Mouse (Mus musculus) heart, embryonic 16.5 days (tissue): ENCODE measurements around the gene Cemip2. TPM values are rescaled to one million over a fixed set of nuclear protein-coding genes. Genes with fewer than 3 reads are reported as not detected.

Source experiments
- ATAC-seq: fragments of 200-750 bp; cut with Nextera tagmentation; replicated peaks from 2 replicates; pipeline ENCODE4 v1.8.0; 2017; ENCODE audit warnings: moderate number of reproducible peaks; ENCODE audit not compliant: insufficient read depth, low FRiP score; ENCODE audit errors: extremely low read depth
- H3K27ac ChIP-seq: fragments of 300-500 bp; sonication (generic); 2 replicates; pipeline ENCODE4 v1.5.1; 2014; ENCODE audit warnings: mild to moderate bottlenecking, low read length, control low read depth, moderate library complexity
- H3K27me3 ChIP-seq: fragments of 300-500 bp; sonication (generic); 2 replicates; pipeline ENCODE4 v1.6.1; 2014; ENCODE audit warnings: low read length, mixed read lengths; ENCODE audit not compliant: control insufficient read depth, insufficient read depth
- H3K36me3 ChIP-seq: fragments of 300-500 bp; sonication (generic); 2 replicates; pipeline ENCODE4 v1.6.1; 2014; ENCODE audit not compliant: control insufficient read depth, insufficient read depth
- H3K4me1 ChIP-seq: fragments of 300-500 bp; sonication (generic); 2 replicates; pipeline ENCODE4 v1.6.1; 2014; ENCODE audit warnings: low read length, mixed read lengths; ENCODE audit not compliant: control insufficient read depth, insufficient read depth
- H3K4me2 ChIP-seq: fragments of 300-500 bp; sonication (generic); 2 replicates; pipeline ENCODE4 v1.6.1; 2014; ENCODE audit warnings: low read depth, mild to moderate bottlenecking, control low read depth, low read length
- H3K4me3 ChIP-seq: fragments of 300-500 bp; sonication (generic); 2 replicates; pipeline ENCODE4 v1.5.1; 2014; ENCODE audit warnings: mild to moderate bottlenecking, control low read depth, low read length
- H3K9ac ChIP-seq: fragments of 300-500 bp; sonication (generic); 2 replicates; pipeline ENCODE4 v1.6.1; 2014; ENCODE audit warnings: low read length, control low read depth
- H3K9me3 ChIP-seq: fragments of 300-500 bp; sonication (generic); replicated peaks from 2 replicates; pipeline ENCODE4 v1.6.1; 2016; ENCODE audit warnings: low read length; ENCODE audit not compliant: control insufficient read depth
- WGBS: fragments of 180-500 bp; shearing (Covaris S2); extraction: QIAGEN DNeasy Blood & Tissue Kit; methylation state at CpG from one replicate; pipeline ENCODE4 v1.1.7; 2014; 5-methylcytosine and 5-hydroxymethylcytosine counted together
- polyA plus RNA-seq: library from polyadenylated mRNA; unstranded; fragments of >200 nt; fragmentation: Nextera tagmentation; extraction: Ambion mirVana; gene quantifications from 2 replicates; pipeline ENCODE4 v1.2.1, GENCODE M21; 2015

Gene Cemip2
- polyA plus RNA-seq, 1 experiment from 2014 or later: 36.4 TPM

- Histone ChIP-seq H3K9me3 (no peaks in the 10 kb centered on the region), H3K27ac (peak overlapping the region; percentile 45), H3K27me3 (no peaks in the 10 kb centered on the region), H3K4me3 (no peak overlapping the region), H3K9ac (no peak overlapping the region), H3K4me1 (peaks cover 24% of the 10 kb centered on the region), H3K36me3 (no peaks in the 10 kb centered on the region), H3K4me2 (no peak overlapping the region)
- WGBS: 76% methylated on average over 2 of the region's 2 CpGs
- no peak for ATAC-seq
Observed at GRCm38 (mm10) chr19:21883922-21884321, 105.8 kb downstream of the Cemip2 start.

GRCm38 (mm10) chr19:21884385-21884784, 106.2 kb downstream of the Cemip2 start:
- ATAC-seq: no peak
- Histone ChIP-seq H3K27me3 (no peaks in the 10 kb centered on the region), H3K9ac (no peak overlapping the region), H3K4me3 (no peak overlapping the region), H3K36me3 (no peaks in the 10 kb centered on the region), H3K4me2 (no peak overlapping the region), H3K27ac (peak overlapping the region; percentile 45), H3K4me1 (peaks cover 24% of the 10 kb centered on the region), H3K9me3 (no peaks in the 10 kb centered on the region)
- WGBS: 61% methylated on average over 4 of the region's 4 CpGs

- peaks cover 29% of the 10 kb centered on the region for H3K4me1 ChIP-seq
- no peak overlapping the region for H3K4me2 ChIP-seq
- 0 out of 2 replicates have a peak, but pooled peaks have one; percentile 14 for ATAC-seq
- H3K36me3 ChIP-seq: no peaks in the 10 kb centered on the region
- no peaks in the 10 kb centered on the region for H3K27me3 ChIP-seq
- WGBS: 31% methylated on average over 4 of the region's 4 CpGs
- no peak overlapping the region for H3K9ac ChIP-seq
- no peak overlapping the region for H3K4me3 ChIP-seq
- no peaks in the 10 kb centered on the region for H3K9me3 ChIP-seq
- H3K27ac ChIP-seq: peak overlapping the region; percentile 57
Observed at GRCm38 (mm10) chr19:21886166-21886657, 108.1 kb downstream of the Cemip2 start.

GRCm38 (mm10) chr19:21890699-21891098, 112.6 kb downstream of the Cemip2 start:
- peaks cover 8% of the 10 kb centered on the region; the same call in 1 of the 2 replicates for H3K4me1 ChIP-seq
- peak overlapping the region; percentile 64 for H3K27ac ChIP-seq
- WGBS: 27% methylated on average over 2 of the region's 2 CpGs
- no peak overlapping the region for H3K9ac ChIP-seq
- no peaks in the 10 kb centered on the region for H3K9me3 ChIP-seq
- H3K4me2 ChIP-seq: no peak overlapping the region
- H3K27me3 ChIP-seq: no peaks in the 10 kb centered on the region
- peak; percentile 77 for ATAC-seq
- H3K36me3 ChIP-seq: no peaks in the 10 kb centered on the region
- H3K4me3 ChIP-seq: no peak overlapping the region

- Histone ChIP-seq H3K27me3 (no peaks in the 10 kb centered on the region), H3K4me1 (peaks cover 8% of the 10 kb centered on the region; the same call in 1 of the 2 replicates), H3K4me2 (no peak overlapping the region), H3K9me3 (no peaks in the 10 kb centered on the region), H3K9ac (no peak overlapping the region), H3K27ac (no peak overlapping the region), H3K36me3 (no peaks in the 10 kb centered on the region), H3K4me3 (no peak overlapping the region)
- no peak for ATAC-seq
- WGBS: 88% methylated on average over 3 of the region's 3 CpGs
Observed at GRCm38 (mm10) chr19:21894792-21895191, 116.7 kb downstream of the Cemip2 start.

GRCm38 (mm10) chr19:21895540-21895939, 117.4 kb downstream of the Cemip2 start:
- WGBS: 58% methylated on average over 5 of the region's 5 CpGs
- Histone ChIP-seq H3K27ac (no peak overlapping the region), H3K9ac (no peak overlapping the region)

GRCm38 (mm10) chr19:21897122-21897827, 119.1 kb downstream of the Cemip2 start:
- Histone ChIP-seq H3K9me3 (no peaks in the 10 kb centered on the region), H3K4me2 (no peak overlapping the region), H3K27ac (peak overlapping the region; percentile 61), H3K36me3 (no peaks in the 10 kb centered on the region), H3K9ac (no peak overlapping the region), H3K4me1 (0 out of 2 replicates have a peak, but pooled peaks cover 2% of the 10 kb centered on the region), H3K4me3 (no peak overlapping the region), H3K27me3 (no peaks in the 10 kb centered on the region)
- peak; percentile 82 for ATAC-seq
- 48% methylated on average over 7 of the region's 7 CpGs for WGBS

More at GRCm38 (mm10) chr19:21895540-21895939, 117.4 kb downstream of the Cemip2 start:
- no peaks in the 10 kb centered on the region for H3K27me3 ChIP-seq
- peaks cover 8% of the 10 kb centered on the region; the same call in 1 of the 2 replicates for H3K4me1 ChIP-seq
- no peaks in the 10 kb centered on the region for H3K9me3 ChIP-seq
- H3K4me2 ChIP-seq: no peak overlapping the region
- no peaks in the 10 kb centered on the region for H3K36me3 ChIP-seq
- no peak for ATAC-seq
- no peak overlapping the region for H3K4me3 ChIP-seq

GRCm38 (mm10) chr19:21898015-21898939, 120.1 kb downstream of the Cemip2 start:
- 62% methylated on average over 12 of the region's 12 CpGs for WGBS
- no peaks in the 10 kb centered on the region for H3K9me3 ChIP-seq
- H3K4me3 ChIP-seq: no peak overlapping the region
- peak overlapping the region; percentile 62 for H3K27ac ChIP-seq
- H3K36me3 ChIP-seq: no peaks in the 10 kb centered on the region
- H3K27me3 ChIP-seq: no peaks in the 10 kb centered on the region
- no peak overlapping the region for H3K9ac ChIP-seq
- H3K4me2 ChIP-seq: no peak overlapping the region
- H3K4me1 ChIP-seq: 0 out of 2 replicates have a peak, but pooled peaks cover 2% of the 10 kb centered on the region
- ATAC-seq: peak; percentile 50
